Mouse (Mus musculus) gastrocnemius, postnatal 10 days (tissue): ENCODE results near the gene 4430402I18Rik. TPM values are rescaled to one million over a fixed set of nuclear protein-coding genes. Genes with fewer than 3 reads are reported as not detected.
A peak's percentile ranks its signal among the peaks of the same experiment; 100 is the strongest.

Experiments used
- DNase-seq: peaks from one replicate; pipeline ENCODE4 v3.0.0; 2021; ENCODE audit warnings: mixed read lengths
- total RNA-seq, 2 experiments: library from RNA; stranded (reverse); gene quantifications; 2 replicates each; pipeline ENCODE4 v1.2.3; 2021

The 4430402I18Rik gene
- total RNA-seq, 2 experiments from 2014 or later = 0.66 to 1.1 TPM

DNA sequence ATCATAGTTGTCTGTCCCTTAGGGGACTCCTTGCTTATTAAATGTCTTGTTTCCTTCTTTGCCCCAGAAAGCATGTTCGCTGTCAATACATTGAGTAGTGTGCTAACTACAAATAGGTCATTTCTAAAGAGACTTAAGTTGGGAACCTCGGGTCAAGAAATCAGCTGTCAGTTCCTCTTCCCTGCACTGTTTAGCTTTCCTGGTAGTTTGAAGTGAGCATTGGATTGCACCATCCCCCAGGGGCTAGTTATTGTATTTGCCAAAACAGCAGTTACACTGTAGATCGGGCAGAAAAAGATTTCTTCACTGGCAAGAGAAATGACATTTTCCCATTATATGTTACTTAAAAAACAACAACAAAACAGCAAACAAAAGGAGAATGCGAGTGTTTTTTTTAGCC, 578 bp upstream of the 4430402I18Rik start:
- no peak for DNase-seq

DNA sequence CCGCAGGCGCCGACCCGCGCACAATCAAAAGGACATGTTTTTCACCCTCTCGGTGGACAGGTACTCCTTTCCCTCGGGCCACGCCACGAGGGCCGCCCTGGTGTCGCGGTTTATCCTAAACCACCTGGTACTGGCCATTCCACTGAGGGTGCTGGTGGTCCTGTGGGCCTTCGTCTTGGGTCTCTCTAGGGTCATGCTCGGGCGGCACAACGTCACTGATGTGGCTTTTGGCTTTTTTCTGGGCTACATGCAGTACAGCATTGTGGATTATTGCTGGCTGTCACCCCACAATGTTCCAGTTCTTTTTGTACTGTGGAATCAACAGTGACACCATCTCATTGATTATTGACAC, 3.1 kb downstream of the 4430402I18Rik start:
- DNase-seq = no peak

DNA sequence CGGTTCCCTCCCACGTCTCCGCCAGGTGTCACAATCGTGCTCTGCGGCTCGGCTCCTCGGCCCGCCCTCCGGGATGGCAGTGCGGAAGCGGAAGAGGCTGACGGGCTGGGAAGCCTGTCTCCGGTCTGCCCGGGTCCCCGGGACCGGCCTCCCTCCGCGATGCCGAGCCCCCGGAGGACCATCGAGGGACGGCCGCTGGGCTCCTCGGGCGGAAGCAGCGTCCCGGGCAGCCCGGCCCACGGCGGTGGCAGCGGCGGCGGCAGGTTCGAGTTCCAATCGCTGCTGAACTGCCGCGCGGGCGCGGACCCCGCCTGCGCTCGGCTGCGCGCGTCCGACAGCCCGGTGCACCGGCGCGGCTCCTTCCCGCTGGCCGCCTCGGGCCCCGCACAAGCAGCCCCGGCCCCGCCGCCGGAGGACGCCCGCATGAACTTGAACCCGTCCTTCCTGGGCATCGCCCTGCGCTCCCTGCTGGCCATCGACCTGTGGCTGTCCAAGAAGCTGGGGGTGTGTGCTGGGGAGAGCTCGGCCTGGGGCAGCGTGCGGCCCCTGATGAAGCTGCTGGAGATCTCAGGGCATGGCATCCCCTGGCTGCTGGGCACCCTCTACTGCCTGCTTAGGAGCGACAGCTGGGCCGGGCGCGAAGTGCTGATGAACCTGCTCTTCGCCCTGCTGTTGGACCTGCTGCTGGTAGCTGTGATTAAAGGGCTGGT, 3.6 kb downstream of the 4430402I18Rik start, which contains the start of gene Plpp6:
Gene Plpp6 (plus strand): TSS at position 112 of the 710 bp plus-strand sequence.
- peak; percentile 69 for DNase-seq

DNA sequence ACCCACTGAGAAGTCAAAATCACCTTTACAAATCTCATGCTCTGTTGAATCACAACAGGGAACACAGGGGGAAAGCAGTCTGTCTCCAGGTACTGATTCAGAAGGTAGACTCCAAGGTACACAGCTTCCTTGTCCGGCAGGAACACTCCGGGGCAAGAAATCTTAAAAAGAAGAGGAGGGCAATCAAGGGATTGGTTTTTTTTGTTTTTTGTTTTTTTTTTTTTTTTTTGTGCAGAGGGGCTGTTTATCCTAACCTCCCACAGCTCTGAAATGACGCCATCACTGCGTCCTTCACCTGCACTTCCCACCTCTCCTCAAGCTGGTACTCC, 4.1 kb downstream of the 4430402I18Rik start:
- no peak for DNase-seq

DNA sequence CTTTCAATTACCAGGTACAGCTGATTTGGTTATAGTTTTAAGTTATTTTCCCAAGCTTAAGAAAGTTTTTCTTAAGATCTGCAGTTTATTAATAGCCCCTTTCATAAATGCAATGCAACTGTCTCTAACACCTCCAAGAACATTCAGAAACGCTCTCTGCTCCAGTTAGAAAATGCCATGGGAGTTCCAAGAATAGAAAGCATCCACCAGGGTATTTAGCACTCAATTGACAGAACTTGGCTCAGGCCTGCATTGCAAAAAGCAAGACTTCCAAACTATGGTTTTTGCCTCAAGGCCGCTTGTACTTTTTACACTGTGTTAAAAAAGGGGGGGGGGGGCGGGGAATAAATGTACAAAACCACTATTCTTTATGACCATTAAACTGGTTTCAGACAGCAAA, 4.5 kb downstream of the 4430402I18Rik start:
- no peak for DNase-seq

DNA sequence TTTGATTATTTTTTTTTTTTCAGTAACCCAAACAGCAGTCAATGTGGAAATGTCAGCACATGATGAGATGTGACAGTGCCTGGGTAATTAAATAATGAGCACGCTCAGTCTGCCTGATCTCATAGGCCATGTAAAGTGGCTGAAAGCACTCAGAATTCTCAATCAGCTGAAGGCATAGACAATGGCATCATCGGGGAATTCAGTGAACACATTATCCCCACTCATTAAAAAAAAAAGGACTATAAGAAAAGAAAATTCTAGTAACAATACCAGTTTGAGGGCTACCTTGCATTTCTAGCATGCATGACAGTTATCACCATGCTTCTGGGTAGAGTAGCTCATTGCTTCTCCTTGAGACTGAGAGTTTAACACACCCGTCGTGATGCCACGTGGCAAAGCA, 16.3 kb downstream of the 4430402I18Rik start:
- DNase-seq = no peak

DNA sequence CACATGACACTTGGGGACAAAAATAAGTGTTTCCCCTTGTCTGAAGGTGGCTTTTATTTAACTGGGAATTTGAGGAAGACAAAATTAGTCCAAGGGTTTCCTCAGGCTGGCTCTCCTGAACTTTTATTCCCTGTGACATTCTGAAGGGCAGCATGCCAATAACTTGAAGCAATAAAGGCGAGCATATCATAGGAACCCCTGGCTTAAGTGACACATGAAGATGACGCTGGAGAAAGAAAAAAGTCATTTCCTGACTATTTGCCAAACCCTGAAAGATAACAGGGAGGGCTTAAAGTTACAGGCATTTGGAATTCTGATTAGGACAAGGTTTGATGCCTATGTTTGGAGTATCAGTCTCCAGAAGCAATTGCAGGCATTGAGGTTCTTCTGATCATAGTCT, 20.3 kb downstream of the 4430402I18Rik start:
- no peak for DNase-seq

DNA sequence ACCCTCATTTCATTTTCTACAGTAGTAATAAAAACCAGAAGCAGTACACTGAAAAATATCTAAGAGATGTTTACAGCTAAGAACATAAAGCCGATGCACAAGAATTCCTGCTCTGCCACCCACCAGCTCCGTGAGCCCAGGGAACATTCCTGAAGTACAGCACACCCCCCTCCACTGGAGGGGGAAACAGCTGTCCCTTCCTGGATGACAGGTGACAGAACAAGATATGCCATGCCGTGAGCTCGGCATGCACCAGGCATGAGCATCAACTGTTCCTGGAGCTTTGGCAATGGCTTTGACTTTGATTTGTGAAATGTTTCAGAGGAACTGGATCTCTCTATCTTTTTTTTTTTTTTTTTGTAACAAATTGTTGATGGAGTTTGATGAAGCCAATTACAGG, 20.8 kb downstream of the 4430402I18Rik start:
- no peak for DNase-seq

DNA sequence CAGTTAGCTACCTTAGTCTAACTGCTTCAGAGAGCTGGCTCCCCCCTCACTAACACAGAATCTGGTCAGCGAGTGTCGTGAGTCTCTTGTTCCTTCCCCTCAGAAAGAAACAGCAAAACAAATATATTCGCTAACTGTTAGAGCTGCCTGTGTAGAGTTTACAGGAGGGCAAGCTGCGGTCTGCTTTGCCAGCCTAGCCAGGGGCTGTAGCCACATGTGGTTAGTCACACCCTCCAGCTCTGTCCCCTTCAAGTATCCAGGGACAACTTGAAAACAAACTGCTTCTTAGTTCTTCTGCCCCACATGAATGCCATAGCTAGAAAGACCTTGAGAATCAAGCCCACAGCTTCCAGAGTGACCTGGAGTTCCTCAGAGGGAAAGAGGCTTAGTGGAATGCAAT, 26.3 kb downstream of the 4430402I18Rik start:
- DNase-seq = no peak

DNA sequence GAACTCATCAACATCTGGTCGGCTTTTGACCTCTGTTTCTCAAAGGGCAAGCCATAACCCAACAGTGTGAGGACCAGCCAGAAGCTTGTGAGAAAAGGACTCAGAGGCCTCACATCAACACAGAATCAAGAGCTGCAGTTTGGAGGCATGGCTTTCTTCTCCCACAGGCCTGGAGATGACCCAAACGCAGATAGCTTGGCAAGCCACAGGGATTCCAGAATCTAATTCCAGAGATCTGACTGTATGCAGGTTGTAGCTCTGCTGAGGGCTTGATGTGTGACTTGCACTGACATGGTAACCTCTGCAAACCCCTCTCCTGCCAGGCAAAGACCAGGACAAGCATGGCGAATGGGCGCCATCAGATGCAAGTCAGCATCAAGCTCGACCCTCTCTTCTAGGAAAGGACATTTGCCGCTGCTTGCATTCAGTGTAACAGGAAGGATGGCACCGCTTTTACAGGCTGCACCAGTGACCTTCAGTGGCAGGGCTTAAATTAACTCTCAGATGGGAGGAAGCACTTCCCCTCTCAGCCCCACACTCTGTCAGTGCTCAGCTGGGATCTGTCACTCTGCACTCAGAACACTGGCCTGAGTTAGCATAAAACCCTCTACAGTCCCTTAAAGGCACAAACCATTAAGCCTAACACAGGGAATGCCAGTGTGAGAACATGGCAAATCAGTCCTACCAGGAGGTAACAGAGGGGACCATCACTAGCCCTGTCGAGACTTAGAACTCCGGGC, 27.3 kb downstream of the 4430402I18Rik start:
- DNase-seq = no peak

DNA sequence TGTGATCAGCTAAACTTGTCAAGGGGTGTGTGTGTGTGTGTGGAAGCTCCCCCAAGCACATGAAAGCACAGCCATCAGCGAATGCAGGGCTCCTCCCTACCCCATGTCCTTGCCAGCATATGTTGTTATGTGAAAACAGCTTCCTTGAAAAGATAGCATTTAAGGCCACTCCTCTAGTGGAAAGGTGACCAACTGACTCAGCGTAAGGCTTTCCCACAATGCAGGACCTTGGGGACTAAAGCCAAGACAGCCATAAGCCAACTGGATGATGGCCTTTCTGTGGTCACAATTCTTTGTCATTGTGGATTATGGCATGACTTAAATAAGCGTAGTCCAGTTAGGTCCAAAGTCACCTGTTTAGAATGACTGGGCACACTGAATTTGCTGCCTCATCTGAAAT, 32.7 kb downstream of the 4430402I18Rik start:
- DNase-seq = no peak

DNA sequence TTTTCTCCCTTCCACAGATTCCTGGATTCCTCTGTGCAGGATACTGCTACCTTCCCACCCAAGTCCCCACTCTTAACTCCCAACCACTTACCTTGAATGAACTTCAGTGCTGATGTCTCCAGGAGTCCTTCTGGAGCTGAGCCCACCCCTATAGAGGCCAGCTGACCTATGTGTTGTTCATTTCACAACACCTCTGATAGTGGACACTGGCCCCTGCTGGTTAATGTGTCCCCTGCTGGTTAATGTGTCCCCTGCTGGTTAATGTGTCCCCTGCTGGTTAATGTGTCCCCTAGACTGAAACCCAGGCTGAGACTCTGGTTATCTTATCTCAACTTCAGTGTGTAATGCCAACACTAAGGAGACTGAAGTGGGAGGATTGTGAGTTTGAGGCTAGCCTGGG, 38.6 kb downstream of the 4430402I18Rik start:
- DNase-seq = no peak

DNA sequence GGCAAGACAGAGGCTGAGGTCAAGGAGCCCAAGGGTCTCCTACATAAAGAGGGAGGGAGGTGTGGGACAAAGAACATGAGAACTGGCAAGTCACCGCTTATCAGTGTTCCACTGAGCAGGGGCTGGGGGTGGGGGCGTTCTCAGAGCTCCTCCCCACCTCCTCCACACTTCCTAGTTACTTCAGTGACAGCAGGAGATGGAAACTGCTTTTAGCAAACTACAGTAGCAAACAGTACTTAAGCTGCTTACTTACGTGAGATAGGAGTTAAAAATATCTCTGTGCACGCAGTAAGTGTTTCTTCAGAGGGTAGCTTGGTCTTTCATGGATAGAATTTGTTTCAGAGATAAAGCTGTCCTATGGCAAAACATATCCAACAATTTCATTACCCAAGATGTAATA, 40.2 kb downstream of the 4430402I18Rik start:
- DNase-seq = no peak

DNA sequence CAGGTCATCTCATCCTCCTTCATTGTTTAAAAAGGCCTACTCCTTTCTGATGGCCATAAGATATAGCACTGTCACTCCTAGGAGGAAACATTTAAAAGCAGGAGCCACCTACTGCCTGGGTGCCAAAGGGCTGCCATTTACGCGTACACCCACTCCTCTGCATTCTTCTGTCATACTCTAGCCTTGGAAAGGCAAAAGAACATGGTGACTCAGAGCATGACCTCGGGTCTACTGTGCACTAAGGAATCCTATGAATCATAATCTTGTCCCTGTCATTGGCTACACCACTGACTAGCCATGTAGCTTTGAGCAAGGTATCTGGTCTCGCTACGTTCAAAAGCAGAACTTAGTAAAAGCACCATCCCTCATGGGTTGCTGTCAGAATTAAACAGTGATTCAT, 41.2 kb downstream of the 4430402I18Rik start:
- no peak for DNase-seq

DNA sequence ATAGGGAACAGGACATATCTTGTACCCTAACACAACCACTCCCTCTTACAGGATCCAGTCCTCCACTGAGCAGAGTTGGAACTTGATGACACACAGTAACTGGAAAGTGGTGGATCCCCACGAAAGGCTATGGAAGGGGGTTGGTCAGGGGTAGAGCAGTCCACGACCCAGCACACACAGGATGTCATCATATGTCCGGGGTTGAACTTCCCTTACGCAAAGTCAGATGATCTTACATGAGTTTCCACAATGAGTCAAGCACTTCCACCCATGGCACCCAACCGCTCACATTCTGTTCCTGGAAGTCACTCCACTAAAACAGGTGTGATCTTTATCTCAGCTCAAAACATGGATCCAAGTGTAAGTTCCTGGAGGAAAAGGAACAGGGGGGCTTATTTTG, 49.8 kb downstream of the 4430402I18Rik start:
- DNase-seq = no peak

DNA sequence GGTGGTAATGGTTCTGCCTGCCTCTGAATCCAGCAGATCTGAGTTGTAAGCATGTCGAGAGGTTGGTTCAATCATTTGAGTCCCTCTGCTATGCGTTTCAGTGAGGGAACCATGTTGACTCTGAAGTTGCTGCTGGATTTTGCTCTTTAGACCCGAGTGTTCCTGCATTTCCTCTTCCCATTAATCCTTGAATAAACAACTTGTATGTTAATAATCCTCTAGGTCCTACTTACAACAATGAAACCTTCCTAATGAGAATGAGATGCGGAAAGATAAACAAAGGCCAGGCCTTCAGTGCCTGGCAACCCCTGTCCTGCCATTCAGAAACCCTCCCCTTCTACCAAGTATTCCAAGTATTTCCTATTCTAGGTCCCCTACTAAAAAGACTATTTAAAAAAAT, 51.1 kb downstream of the 4430402I18Rik start:
- DNase-seq = no peak

DNA sequence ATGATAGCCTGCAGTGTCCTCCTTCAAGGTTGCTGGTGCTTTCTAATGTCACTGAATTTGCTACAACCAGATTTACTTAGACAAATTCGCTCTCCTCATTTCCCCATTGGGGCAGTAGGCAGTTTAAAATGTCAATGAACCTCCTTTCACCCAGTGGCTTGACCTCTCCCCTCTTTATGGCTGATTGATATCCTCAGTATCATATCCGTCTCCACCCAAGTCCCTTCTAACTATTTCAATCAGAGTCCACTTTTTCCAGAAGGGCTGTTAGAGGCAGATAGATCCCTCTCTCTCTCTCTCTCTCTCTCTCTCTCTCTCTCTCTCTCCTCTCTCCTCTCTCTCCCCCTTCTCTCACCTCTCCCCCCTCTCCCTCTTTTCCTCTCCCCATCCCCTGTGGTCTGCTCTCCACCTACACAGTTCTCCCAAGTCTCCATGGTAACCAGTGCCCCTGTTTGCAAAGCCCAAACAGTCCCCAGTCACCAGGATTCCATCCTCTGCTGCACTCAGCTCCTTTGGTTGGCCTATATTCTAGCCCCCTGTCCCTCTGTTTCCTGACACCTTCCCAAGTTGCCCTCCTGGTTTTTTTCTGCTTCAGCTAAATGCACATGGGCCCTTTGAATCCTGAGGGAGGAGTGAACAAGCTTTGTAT, 51.9 kb downstream of the 4430402I18Rik start:
- DNase-seq = no peak

DNA sequence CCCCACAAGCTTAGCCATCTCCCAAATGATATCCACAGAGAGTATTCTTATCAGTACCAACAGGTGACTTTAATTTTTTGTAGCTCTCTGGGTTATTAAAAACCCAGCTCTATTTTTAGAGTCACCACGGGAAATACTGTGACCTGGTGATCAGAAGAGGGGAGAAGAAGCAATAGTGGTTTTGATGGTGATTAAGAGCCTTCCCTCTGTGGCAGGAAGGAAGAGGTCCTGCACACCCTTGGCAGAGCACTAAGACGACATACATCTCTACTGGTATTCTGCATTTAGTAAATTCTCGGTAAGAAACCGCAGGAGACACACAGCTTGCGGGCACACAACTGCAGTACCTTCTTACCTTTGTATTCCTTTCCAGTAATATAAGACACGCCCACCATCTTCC, 53.0 kb downstream of the 4430402I18Rik start:
- no peak for DNase-seq

DNA sequence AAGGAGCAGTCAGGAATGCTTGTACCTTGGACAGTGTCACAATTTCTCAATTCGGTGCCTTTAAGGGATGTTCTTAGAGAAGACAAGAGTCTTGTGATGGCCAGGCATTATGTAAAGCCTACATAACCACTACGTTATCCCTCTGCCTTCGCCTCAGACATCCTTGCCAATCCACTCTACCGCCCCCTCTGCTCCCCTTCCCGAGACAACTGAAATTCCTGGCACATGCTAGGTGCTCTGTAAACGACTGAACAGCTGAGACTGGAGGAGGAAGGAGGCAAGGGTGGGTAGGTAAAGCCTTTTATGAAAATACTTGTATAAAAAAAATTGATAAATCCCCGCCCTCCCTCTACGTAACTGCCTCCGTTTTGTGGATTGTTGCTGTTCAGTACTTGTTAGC, 58.9 kb downstream of the 4430402I18Rik start:
- DNase-seq = no peak

DNA sequence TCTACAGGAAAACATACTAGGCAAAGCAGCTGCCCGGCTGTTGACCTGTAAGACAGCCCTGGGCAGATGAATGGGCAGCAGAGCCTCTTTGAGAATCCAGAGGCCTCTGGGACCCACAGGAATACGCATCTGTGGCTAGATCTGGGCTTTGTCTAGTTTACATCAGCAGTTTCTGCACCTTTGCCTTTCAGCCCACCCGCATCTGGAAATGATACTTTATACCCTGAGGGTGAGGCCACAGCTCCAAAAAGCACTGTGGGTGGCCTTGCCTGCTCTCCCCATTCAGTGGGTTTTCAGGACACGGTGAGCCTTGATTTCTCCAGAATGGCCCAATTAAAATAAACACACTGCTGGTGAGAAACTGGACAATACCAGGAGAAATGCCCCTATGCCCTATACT, 59.4 kb downstream of the 4430402I18Rik start:
- no peak for DNase-seq

DNA sequence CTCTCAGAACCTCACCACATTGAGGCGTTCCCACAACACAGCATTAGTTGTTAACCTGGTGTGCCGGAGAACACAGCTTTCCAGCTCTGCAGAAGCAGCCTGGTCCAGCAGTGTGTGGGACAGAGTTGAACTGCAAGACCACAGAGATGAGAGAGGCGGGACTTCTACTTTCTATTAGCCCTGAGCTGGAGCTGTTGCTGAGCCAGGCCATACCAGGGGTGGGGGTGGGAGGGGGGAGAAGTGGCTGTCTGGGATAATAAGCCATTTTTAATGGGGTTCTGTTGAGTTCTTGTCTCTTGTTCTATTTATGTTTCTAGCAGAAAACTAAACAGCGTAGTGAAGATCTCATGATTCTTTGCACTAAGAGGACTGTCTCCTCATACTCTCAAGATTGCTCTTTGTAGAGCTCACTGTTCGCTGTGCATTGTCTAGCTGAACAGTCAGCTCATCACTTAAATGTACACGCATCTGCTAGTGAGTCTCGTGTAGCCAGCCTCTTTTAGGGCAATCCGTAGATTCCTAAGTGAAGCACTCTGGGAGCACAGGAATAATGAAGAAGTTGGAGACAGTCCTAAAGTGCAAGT, 64.0 kb downstream of the 4430402I18Rik start:
- no peak for DNase-seq

DNA sequence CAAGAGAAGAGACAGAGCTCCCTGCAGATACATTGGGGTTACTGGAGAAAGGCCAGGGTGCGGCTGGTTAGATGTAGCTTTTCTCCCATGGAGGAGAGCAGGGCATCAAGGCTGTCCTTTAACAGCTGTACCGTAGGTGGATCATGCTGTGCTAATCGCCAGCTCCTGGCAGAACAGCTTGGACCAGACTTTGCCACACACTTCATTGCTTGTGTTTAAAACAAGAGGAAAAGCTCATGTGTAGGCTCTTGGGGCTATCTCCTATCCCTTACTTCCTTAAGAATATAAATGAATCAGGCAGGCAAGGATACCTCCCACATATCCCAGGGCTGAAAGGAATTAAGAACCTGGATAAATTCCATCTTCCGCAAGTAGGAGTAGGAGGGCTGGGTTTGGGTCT, 64.8 kb downstream of the 4430402I18Rik start:
- DNase-seq = no peak

DNA sequence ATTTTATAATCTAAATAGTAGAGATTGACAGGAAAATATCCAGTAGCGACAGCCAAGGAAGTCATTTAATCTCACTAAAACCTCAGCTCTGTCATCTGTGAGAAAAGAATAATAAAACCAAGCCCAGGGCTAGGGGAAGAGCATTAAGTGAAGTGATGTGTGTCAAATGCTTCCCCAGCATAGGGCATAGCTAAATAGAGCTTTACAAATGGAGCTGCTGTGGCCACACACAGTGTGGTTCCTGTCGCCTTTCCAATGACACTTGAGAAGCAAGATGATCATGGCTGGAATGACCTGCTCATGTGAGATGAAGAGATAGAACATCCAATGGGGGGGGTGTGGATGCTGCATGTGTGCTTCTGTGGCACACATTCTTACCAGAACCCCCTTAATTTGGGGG, 65.5 kb downstream of the 4430402I18Rik start:
- no peak for DNase-seq
